Mouse (Mus musculus) limb, embryonic 14.5 days (tissue): ENCODE data around the gene Trmt13. TPM values are rescaled to one million over a fixed set of nuclear protein-coding genes. Genes with fewer than 3 reads are reported as not detected.

ENCODE experiments used
- ATAC-seq: fragments of 200-750 bp; cut with Nextera tagmentation; 2 replicates; pipeline ENCODE4 v1.8.0; 2017; ENCODE audit warnings: low read depth, moderate number of reproducible peaks, moderate TSS enrichment; ENCODE audit not compliant: low FRiP score
- DNase-seq: peaks from one replicate; pipeline ENCODE4 v3.0.0-alpha.2; 2015; ENCODE audit warnings: low spot score
- H3K27ac ChIP-seq: fragments of 300-500 bp; sonication (generic); replicated peaks from 2 replicates; pipeline ENCODE4 v1.5.1; 2014; ENCODE audit warnings: low read depth, mild to moderate bottlenecking, low read length, moderate library complexity, mixed read lengths
- H3K27me3 ChIP-seq: fragments of 300-500 bp; sonication (generic); 2 replicates; pipeline ENCODE4 v1.6.1; 2014; ENCODE audit warnings: low read length, mixed read lengths; ENCODE audit not compliant: control insufficient read depth, insufficient read depth
- H3K36me3 ChIP-seq: fragments of 300-500 bp; sonication (generic); 2 replicates; pipeline ENCODE4 v1.6.1; 2014; ENCODE audit warnings: mild to moderate bottlenecking, low read length, moderate library complexity, mixed read lengths; ENCODE audit not compliant: control insufficient read depth, insufficient read depth
- H3K4me1 ChIP-seq: fragments of 300-500 bp; sonication (generic); 2 replicates; pipeline ENCODE4 v1.6.1; 2014; ENCODE audit warnings: antibody characterized with exemption, low read length, mixed read lengths; ENCODE audit not compliant: control insufficient read depth, insufficient read depth
- H3K4me2 ChIP-seq: fragments of 300-500 bp; sonication (generic); replicated peaks from 2 replicates; pipeline ENCODE4 v1.6.1; 2014; ENCODE audit warnings: low read depth, mild to moderate bottlenecking, low read length, moderate library complexity; ENCODE audit not compliant: severe bottlenecking
- H3K4me3 ChIP-seq: fragments of 300-500 bp; sonication (generic); replicated peaks from 2 replicates; pipeline ENCODE4 v1.5.1; 2014; ENCODE audit warnings: low read length
- H3K9ac ChIP-seq: fragments of 300-500 bp; sonication (generic); 2 replicates; pipeline ENCODE4 v1.6.1; 2014; ENCODE audit warnings: mild to moderate bottlenecking, low read depth, low read length, moderate library complexity; ENCODE audit not compliant: severe bottlenecking
- H3K9me3 ChIP-seq: fragments of 300-500 bp; sonication (generic); 2 replicates; pipeline ENCODE4 v1.6.1; 2016; ENCODE audit warnings: low read length; ENCODE audit not compliant: control insufficient read depth
- POLR2A ChIP-seq: fragments of 200-500 bp; IDR thresholded peaks from 2 replicates; pipeline ENCODE4 v1.8.0; 2012; ENCODE audit warnings: inconsistent platforms, mild to moderate bottlenecking, moderate library complexity, borderline replicate concordance; ENCODE audit not compliant: insufficient read depth, insufficient read length; ENCODE audit errors: extremely low read depth
- WGBS: fragments of 180-500 bp; shearing (Covaris S2); extraction: QIAGEN DNeasy Blood & Tissue Kit; methylation state at CpG from one replicate; pipeline ENCODE4 v1.1.7; 2014; 5-methylcytosine and 5-hydroxymethylcytosine counted together
- polyA plus RNA-seq, 2 experiments: library from polyadenylated mRNA; depleted of rRNA in 1 of 2; stranded (reverse) in 1 of 2; unstranded in 1 of 2; fragments of >200 nt; fragmentation: Nextera tagmentation in 1 of 2; extraction: Ambion mirVana in 1 of 2; gene quantifications; 2 replicates each; pipeline versions ENCODE4 v1.2.1 to v1.2.3; 2012 to 2014

The Trmt13 gene
- polyA plus RNA-seq, 2 experiments = 25.8 to 34.9 TPM

GRCm38 (mm10) chr3:116604570-116604969, 9.8 kb downstream of the Trmt13 start:
- H3K36me3 ChIP-seq = peaks cover 28% of the 10 kb centered on the region; the same call in 1 of the 2 replicates
- H3K27ac ChIP-seq = no peak overlapping the region
- no peaks in the 10 kb centered on the region for H3K9me3 ChIP-seq
- H3K4me1 ChIP-seq = no peaks in the 10 kb centered on the region
- H3K4me2 ChIP-seq = no peak overlapping the region
- WGBS = 85% methylated on average over 9 of the region's 9 CpGs
- ATAC-seq (no peak), DNase-seq (no peak)
- no peak overlapping the region for H3K4me3 ChIP-seq
- TF ChIP-seq POLR2A = no peak
- H3K27me3 ChIP-seq = no peaks in the 10 kb centered on the region
- H3K9ac ChIP-seq = no peak overlapping the region

GRCm38 (mm10) chr3:116601781-116602180, 12.6 kb downstream of the Trmt13 start:
- no peaks in the 10 kb centered on the region for H3K4me1 ChIP-seq
- no peak for DNase-seq
- 93% methylated on average over 5 of the region's 5 CpGs for whole genome bisulfite sequencing

GRCm38 (mm10) chr3:116601005-116601404, 13.4 kb downstream of the Trmt13 start:
- no peak for DNase-seq
- no peak overlapping the region for H3K9ac ChIP-seq
- H3K9me3 ChIP-seq = no peaks in the 10 kb centered on the region
- WGBS = 91% methylated on average over 5 of the region's 5 CpGs
- ATAC-seq = no peak
- no peak overlapping the region for H3K27ac ChIP-seq
- no peaks in the 10 kb centered on the region for H3K27me3 ChIP-seq
- H3K4me2 ChIP-seq = no peak overlapping the region
- H3K4me3 ChIP-seq = no peak overlapping the region
- H3K36me3 ChIP-seq = peaks cover 7% of the 10 kb centered on the region; the same call in 1 of the 2 replicates
- TF ChIP-seq POLR2A = no peak
- H3K4me1 ChIP-seq = no peaks in the 10 kb centered on the region

More at GRCm38 (mm10) chr3:116601781-116602180, 12.6 kb downstream of the Trmt13 start:
- H3K9ac ChIP-seq = no peak overlapping the region
- H3K9me3 ChIP-seq = no peaks in the 10 kb centered on the region
- no peak overlapping the region for H3K4me3 ChIP-seq
- H3K36me3 ChIP-seq = peaks cover 9% of the 10 kb centered on the region; the same call in 1 of the 2 replicates
- no peak for TF ChIP-seq POLR2A
- no peak for ATAC-seq
- no peak overlapping the region for H3K27ac ChIP-seq
- no peak overlapping the region for H3K4me2 ChIP-seq
- H3K27me3 ChIP-seq = no peaks in the 10 kb centered on the region

GRCm38 (mm10) chr3:116599705-116600104, 14.7 kb downstream of the Trmt13 start:
- no peak overlapping the region for H3K27ac ChIP-seq
- H3K36me3 ChIP-seq = peaks cover 3% of the 10 kb centered on the region; the same call in 1 of the 2 replicates
- no peak overlapping the region for H3K4me3 ChIP-seq
- no peak for TF ChIP-seq POLR2A
- WGBS = 84% methylated on average over 2 of the region's 2 CpGs
- no peaks in the 10 kb centered on the region for H3K9me3 ChIP-seq
- no peak overlapping the region for H3K4me2 ChIP-seq
- no peak overlapping the region for H3K9ac ChIP-seq
- ATAC-seq = no peak
- H3K4me1 ChIP-seq = 0 out of 2 replicates have a peak, but pooled peaks cover 2% of the 10 kb centered on the region
- no peak for DNase-seq
- no peaks in the 10 kb centered on the region for H3K27me3 ChIP-seq

GRCm38 (mm10) chr3:116595603-116595991, 18.8 kb downstream of the Trmt13 start:
- H3K27ac ChIP-seq = no peak overlapping the region

More at GRCm38 (mm10) chr3:116595603-116595991, 18.8 kb downstream of the Trmt13 start:
- Histone ChIP-seq H3K9me3 (no peaks in the 10 kb centered on the region), H3K9ac (peak overlapping the region; percentile 65), H3K4me2 (peak overlapping the region; percentile 82), H3K36me3 (peaks cover 13% of the 10 kb centered on the region), H3K4me3 (peak overlapping the region; percentile 66), H3K27me3 (no peaks in the 10 kb centered on the region), H3K4me1 (0 out of 2 replicates have a peak, but pooled peaks cover 2% of the 10 kb centered on the region)
- 7% methylated on average over 10 of the region's 10 CpGs for whole genome bisulfite sequencing
- DNase-seq (no peak), ATAC-seq (no peak)
- TF ChIP-seq POLR2A = no peak
